Mouse (Mus musculus): Measurements from ENCODE around the gene Clec2d. TPM values are rescaled to one million over a fixed set of nuclear protein-coding genes. Genes with fewer than 3 reads are reported as not detected.
A peak's percentile ranks its signal among the peaks of the same experiment; 100 is the strongest.

Clec2d gene
- polyA plus RNA-seq, 1 experiment: 58.5 TPM

DNA sequence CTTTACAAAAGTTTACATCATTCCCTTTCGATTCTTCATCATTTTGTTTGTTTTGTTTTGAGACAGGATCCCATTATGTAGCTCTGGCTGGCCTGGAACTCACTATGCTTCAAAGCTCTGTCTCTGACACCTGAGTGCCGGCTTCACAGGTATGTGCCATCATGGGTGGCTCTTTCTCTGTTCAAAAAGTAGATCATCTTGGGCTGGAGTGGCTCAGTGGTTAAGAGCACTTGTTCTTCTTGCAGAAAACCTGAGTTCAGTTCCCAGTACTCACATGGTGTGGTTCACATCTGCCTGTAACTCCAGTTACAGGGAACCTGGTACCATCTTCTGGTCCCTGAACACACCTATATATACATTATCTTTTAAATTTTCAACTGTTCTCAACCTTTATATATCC, 44.7 kb downstream of the Clec2d start:
- H3K4me3 ChIP-seq (ENCODE audit: insufficient read depth, low read depth, low read length): no peak overlapping the region
- H3K4me1 ChIP-seq (ENCODE audit: control insufficient read depth, insufficient read depth, insufficient read length, low read length): peaks cover 23% of the 10 kb centered on the region
- H3K27ac ChIP-seq (replicated peaks; ENCODE audit: low read depth, low read length): peak overlapping the region; percentile 90

DNA sequence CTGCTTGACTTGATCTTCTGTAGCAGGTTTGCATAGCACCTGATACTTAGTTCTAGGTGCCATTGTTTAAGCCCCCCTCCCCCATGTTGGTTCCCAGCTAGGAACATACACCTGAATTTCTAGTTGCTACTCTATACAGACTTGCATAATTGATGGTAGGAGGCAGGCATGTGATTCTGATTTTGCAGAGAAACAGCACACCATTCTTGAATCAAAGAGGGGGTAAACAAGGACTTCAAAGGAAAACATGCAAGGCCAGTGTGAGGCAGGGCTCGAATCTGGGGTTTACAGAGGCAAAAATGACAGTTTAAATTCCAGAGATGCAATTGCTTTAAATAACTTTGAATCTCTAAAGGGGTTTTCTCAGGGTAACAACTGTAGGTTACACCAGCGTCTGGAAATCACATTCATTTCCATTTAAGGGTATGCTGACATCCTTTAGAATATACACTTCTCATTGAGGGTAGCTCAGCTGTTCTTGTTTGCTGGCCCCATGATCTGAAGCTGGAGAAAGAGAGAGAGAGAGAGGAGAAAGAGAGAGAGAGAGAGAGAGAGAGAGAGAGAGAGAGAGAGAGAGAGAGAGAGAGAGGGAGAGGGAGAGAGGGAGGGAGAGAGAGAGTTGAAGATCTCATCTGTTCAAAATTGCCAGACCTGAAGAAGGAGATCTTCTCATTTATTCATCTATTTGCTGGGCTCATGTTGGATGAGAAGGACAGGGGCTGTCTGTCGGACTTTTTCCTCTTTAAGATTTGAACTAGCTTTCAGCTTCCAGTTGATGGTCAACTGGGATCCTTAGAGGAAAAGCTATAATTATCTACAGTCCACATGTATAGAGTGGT, 48.7 kb downstream of the Clec2d start:
- Histone ChIP-seq H3K27ac (replicated peaks; ENCODE audit: low read depth, low read length) (peak overlapping the region; percentile 92), H3K4me1 (ENCODE audit: control insufficient read depth, insufficient read depth, insufficient read length, low read length) (peaks cover 32% of the 10 kb centered on the region), H3K4me3 (ENCODE audit: insufficient read depth, low read depth, low read length) (no peak overlapping the region)

DNA sequence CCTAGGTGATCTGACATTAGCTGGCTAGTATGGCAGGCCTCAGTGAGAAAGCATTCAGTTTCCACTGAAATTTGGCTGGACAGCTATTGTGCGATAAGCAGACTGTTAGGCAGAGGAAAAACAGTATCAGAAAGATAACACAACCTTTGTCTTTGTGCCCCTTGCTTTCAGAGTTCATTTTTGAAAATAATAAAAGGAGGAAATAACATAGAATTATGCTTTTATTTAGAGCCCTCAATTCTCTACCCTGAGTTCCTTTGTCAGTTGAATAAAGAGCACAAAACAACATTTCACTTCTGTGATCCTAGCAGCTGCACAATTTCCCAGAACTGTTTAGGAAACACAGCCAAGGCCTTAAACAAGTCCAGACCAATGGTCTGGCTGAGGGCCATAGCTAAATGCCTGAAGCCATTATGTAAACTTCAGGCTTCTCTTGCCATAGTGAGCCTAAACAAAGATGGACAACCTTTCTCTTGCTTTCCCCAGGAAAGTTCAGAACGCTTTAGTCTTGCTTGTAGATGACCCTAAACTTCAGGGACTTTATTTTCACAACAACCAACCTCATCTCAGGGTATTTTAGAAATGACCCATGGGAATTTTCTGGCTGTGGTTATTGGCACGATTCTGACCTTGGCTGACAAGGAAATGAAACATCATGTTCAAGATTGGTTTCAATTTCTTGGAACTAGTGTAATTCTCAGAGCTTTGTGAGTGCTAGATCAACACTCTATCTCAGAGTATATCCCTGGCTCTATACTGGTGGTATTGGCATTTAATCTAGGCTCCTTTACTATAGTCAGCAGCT, 49.6 kb downstream of the Clec2d start:
- no peak overlapping the region for H3K4me3 ChIP-seq (ENCODE audit: insufficient read depth, low read depth, low read length)
- H3K4me1 ChIP-seq (ENCODE audit: control insufficient read depth, insufficient read depth, insufficient read length, low read length): peaks cover 32% of the 10 kb centered on the region
- H3K27ac ChIP-seq (replicated peaks; ENCODE audit: low read depth, low read length): peak overlapping the region; percentile 92

DNA sequence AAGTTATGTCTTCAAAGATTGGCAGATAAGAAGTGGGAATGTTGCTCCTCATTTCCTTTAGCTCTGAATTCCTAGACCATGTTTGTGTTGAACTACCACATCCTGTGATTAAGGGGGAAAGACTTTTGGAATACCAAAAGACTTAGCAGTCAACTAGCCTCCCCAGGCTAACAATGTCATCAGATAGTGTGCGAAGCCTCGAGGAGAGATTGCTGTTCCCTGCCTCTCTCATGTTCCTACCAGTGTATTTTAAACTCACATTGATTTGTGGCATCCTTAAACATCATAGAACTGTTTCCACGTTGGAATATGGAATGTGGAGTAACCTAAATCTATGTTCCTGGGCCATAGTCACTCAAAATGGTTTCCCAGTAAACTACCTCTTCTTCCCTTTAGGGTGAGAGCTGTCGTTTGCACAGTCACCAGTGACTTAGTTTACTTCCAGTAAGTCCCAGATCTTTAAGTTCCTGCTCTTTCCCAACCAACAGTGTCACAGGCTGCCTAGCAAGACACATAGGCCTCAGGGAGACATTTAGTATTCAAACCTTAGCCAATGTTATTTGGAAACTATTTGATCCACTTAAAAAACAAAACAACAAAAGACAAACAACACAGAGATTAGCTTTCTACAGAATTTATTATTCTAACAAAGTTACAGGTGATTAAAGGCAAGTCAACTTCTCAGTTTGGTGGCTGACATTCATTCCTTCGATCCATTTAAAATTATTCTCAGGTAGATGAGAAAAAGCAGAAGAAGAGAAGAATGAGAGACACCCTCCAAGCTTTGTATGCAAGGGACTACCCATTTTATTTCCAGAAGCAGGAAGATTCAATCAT, 51.8 kb downstream of the Clec2d start:
- Histone ChIP-seq H3K4me1 (ENCODE audit: control insufficient read depth, insufficient read depth, insufficient read length, low read length) (peaks cover 42% of the 10 kb centered on the region), H3K27ac (replicated peaks; ENCODE audit: low read depth, low read length) (peak overlapping the region; percentile 98), H3K4me3 (ENCODE audit: insufficient read depth, low read depth, low read length) (no peak overlapping the region)

DNA sequence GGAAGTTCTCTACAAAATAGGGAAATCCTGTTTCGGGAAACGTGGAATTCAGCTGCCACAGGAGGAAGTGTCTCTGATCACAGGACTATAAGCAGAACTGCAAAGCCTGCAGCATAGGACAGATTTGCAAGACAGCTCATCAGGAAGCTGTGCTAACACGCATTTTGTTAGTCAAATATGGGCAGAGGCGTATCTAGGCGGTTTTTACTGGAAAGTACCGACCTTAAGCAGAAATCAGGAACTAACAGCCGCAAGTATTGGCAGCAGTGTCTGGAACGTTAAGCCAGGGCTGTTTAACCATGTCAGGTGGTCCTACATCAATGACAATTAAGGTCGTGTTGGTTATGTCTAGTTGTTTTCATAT, 52.4 kb downstream of the Clec2d start:
- H3K4me3 ChIP-seq (ENCODE audit: insufficient read depth, low read depth, low read length): no peak overlapping the region
- H3K4me1 ChIP-seq (ENCODE audit: control insufficient read depth, insufficient read depth, insufficient read length, low read length): peaks cover 42% of the 10 kb centered on the region
- peak overlapping the region; percentile 98 for H3K27ac ChIP-seq (replicated peaks; ENCODE audit: low read depth, low read length)

DNA sequence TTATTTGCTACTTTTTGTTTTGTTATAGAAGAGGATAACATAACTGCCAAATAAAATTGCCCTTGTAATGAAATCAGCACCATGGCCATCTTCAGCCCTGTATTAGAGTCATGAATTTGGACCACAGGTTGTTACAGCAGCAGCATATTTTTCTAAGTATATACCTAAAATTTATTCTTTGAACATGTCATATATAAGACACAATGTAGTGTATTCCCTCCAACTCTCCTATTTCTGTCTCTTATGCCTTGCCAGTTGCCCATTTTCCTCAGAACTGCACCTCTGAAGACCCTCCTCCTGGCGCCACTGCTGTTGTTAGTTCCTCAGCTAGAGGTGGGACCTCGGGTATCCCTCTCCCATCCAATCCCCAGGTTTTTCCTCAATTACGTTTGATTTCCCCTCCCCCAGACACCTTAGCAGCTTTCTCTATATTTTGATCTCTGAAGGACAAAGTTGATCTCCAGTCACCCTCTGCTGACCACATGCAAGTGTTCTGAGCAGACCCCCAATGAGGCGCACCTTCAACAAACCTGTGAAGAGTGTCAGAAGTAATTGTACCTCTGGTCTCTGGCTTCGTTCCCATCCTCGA, 53.0 kb downstream of the Clec2d start:
- H3K4me1 ChIP-seq (ENCODE audit: control insufficient read depth, insufficient read depth, insufficient read length, low read length): peaks cover 40% of the 10 kb centered on the region

DNA sequence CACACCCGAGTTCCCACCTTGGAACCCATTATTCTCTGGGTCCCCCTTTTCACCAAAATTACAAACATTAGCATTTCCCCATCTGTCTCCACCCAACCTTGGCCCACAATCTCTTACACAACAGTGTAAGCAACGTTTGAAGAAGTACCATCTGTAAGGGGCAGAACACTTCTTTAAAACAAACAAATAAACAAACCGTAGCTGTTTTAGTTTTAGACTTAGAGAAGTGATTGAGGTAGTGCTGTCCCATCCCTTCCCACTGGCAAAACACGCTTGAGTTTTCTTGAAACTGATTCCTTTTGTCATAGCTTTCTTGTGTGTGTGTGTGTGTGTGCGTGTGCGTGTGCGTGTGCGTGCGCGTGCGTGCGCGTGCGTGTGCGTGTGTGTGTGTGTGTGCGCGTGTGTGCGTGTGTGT, 53.5 kb downstream of the Clec2d start:
- peaks cover 36% of the 10 kb centered on the region for H3K4me1 ChIP-seq (ENCODE audit: control insufficient read depth, insufficient read depth, insufficient read length, low read length)
- peak overlapping the region; percentile 96 for H3K27ac ChIP-seq (replicated peaks; ENCODE audit: low read depth, low read length)
- H3K4me3 ChIP-seq (ENCODE audit: insufficient read depth, low read depth, low read length): no peak overlapping the region

More for the DNA sequence above, 53.0 kb downstream of the Clec2d start:
- Histone ChIP-seq H3K27ac (replicated peaks; ENCODE audit: low read depth, low read length) (peak overlapping the region; percentile 96), H3K4me3 (ENCODE audit: insufficient read depth, low read depth, low read length) (no peak overlapping the region)

DNA sequence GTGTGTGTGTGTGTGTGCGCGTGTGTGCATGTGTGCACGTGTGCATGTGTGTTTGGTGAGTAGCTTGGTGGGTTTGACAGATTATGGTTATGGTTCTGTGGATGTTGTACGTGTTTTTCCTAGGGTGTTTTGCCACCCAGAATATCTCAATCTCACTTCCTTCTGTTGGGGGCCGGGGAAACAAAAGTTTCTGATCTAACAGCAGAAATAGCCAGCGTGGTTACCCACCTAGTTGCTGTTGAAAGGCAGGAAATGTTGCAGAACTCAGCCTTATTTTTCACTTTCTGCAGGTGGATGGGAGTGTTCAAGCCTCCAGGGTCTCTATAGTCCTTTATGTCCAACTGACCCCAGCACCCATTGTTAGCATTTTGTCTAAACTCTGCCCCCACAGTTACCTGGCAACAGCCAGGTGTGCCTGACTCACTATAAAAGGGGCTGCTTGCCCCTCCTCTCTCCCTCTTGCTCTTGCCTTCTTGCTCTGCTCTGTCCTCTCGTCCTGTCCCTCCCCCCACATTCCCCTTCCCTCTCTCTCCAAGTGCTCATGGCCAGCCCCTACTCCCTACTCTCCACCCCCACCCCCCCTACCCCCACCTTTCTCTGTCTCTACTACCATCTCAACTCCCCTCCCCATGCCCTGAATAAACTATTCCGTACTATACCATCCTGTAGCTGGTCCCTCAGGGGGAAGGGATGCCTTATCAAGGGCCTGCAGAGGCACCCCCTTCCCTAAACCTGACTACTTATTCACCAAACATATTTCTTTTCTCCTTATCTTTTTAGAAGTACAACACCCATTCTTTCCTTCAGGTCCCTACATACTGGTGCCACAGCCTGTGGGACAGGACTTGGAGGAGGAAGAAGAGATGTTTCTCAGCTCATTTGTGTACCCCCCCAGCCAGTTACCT, 54.3 kb downstream of the Clec2d start:
- H3K27ac ChIP-seq (replicated peaks; ENCODE audit: low read depth, low read length): peak overlapping the region; percentile 98
- peaks cover 31% of the 10 kb centered on the region for H3K4me1 ChIP-seq (ENCODE audit: control insufficient read depth, insufficient read depth, insufficient read length, low read length)
- no peak overlapping the region for H3K4me3 ChIP-seq (ENCODE audit: insufficient read depth, low read depth, low read length)

DNA sequence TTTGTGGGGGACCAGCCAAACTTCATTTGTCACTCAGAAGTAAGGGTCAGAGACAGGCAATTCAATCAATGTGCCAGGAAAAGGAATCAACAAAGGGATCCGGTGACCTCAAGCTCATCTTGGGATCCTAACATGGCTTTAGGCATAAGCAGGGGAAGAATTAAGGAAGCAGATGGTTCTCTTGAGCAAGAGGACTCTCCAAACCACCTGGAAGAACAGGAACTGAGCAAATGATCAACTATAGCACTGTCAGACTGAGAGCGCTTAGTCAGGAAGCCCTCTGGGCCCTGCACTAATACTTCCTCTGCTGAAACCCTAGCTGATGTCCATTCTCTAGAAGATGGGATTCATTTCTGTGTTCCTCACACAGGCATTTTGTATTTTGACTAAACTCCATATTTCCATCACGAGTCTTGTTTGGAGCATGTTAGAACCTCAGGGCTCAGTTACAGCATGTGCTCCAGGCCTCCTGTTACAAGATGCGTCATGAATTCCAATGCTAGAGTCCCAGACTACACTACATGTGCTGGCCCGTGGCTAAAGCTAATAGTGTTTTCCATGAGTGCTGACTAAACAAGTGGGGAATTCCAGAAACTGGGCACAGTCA, 55.5 kb downstream of the Clec2d start:
- Histone ChIP-seq H3K4me1 (ENCODE audit: control insufficient read depth, insufficient read depth, insufficient read length, low read length) (peaks cover 26% of the 10 kb centered on the region), H3K4me3 (ENCODE audit: insufficient read depth, low read depth, low read length) (peak overlapping the region; percentile 26; the same call in 1 of the 2 replicates), H3K27ac (replicated peaks; ENCODE audit: low read depth, low read length) (peak overlapping the region; percentile 98)

Other genes with a start within 250 kb of the Clec2d start
- gene Clec2g, start 246.2 kb upstream of the Clec2d start, polyA plus RNA-seq (2012; ENCODE audit: insufficient read depth, insufficient read length, missing spikeins): not detected in 2 replicates
- gene Klrb1f, start 134.7 kb upstream of the Clec2d start, polyA plus RNA-seq (2012; ENCODE audit: insufficient read depth, insufficient read length, missing spikeins): not detected in 2 replicates
- gene Clec2e, start 79.7 kb upstream of the Clec2d start, polyA plus RNA-seq (2012; ENCODE audit: insufficient read depth, insufficient read length, missing spikeins): not detected in 2 replicates
- gene Cd69, start 94.8 kb downstream of the Clec2d start, polyA plus RNA-seq (2012; ENCODE audit: insufficient read depth, insufficient read length, missing spikeins): not detected in 2 replicates
- gene 4922502D21Rik, start 151.2 kb downstream of the Clec2d start, polyA plus RNA-seq (2012; ENCODE audit: insufficient read depth, insufficient read length, missing spikeins): not detected in 2 replicates
- gene Clec12a, start 162.1 kb downstream of the Clec2d start, polyA plus RNA-seq (2012; ENCODE audit: insufficient read depth, insufficient read length, missing spikeins): 2.7 and 6.3 TPM in 2 replicates
- gene Clec12b, start 205.3 kb downstream of the Clec2d start, polyA plus RNA-seq (2012; ENCODE audit: insufficient read depth, insufficient read length, missing spikeins): not detected in 2 replicates
- gene Clec1b, start 216.7 kb downstream of the Clec2d start, polyA plus RNA-seq (2012; ENCODE audit: insufficient read depth, insufficient read length, missing spikeins): not detected in 2 replicates
- 0.63 TPM in 1 of 2 replicates, not detected in the other for gene Clec9a, start 228.2 kb downstream of the Clec2d start, polyA plus RNA-seq (2012; ENCODE audit: insufficient read depth, insufficient read length, missing spikeins)

All from brown adipose tissue, adult 24 weeks (tissue).